Mouse (Mus musculus) stomach, postnatal 0 days (tissue): Measurements from ENCODE around the gene Ankrd11.

Experiments used
- CTCF ChIP-seq: IDR thresholded peaks from 2 replicates; pipeline ENCODE4 v1.5.1; 2016; ENCODE audit warnings: antibody characterized with exemption, low read depth, mild to moderate bottlenecking, moderate library complexity
- EP300 ChIP-seq: optimal IDR thresholded peaks from 2 replicates; pipeline ENCODE3; 2016; ENCODE audit warnings: antibody characterized with exemption

- TF ChIP-seq CTCF (no peak), EP300 (no peak)
Measured at GRCm38 (mm10) chr8:122920890-122921289, 121.2 kb downstream of the Ankrd11 start.
